Mouse (Mus musculus) gastrocnemius, postnatal 10 days (tissue): ENCODE data around the gene Gm28557. TPM values are rescaled to one million over a fixed set of nuclear protein-coding genes. Genes with fewer than 3 reads are reported as not detected.

Experiments
- total RNA-seq, 2 experiments: library from RNA; stranded (reverse); gene quantifications; 2 replicates each; pipeline ENCODE4 v1.2.3; 2021

Gene Gm28557
- total RNA-seq, 2 experiments from 2014 or later = 1.1 to 2.1 TPM

Other genes starting within 250 kb of the Gm28557 start
- under 1 TPM; 0.56 to 0.63 TPM for gene Gm10767, start 203.7 kb downstream of the Gm28557 start, total RNA-seq
- gene Zfp712, start 47.4 kb downstream of the Gm28557 start, total RNA-seq = 1 to 10 TPM in 1 of 2 experiments, under 1 TPM in 1; 0.92 to 1.5 TPM
- 1 to 10 TPM; 1.5 to 1.6 TPM for gene Zfp708, start 10.6 kb downstream of the Gm28557 start, total RNA-seq
- gene Rslcan18, start 7.7 kb upstream of the Gm28557 start, total RNA-seq = under 1 TPM; 0.38 to 0.56 TPM
- 1 to 10 TPM; 3.6 TPM for gene Zfp759, start 13.1 kb upstream of the Gm28557 start, total RNA-seq
- gene Rsl1, start 64.6 kb upstream of the Gm28557 start, total RNA-seq = 1 to 10 TPM; 1.4 to 2.1 TPM
- gene Zfp455, start 85.9 kb upstream of the Gm28557 start, total RNA-seq = under 1 TPM; 0.66 to 0.72 TPM
- 1 to 10 TPM; 1.9 to 2.3 TPM for gene Zfp458, start 169.9 kb upstream of the Gm28557 start, total RNA-seq
- 1 to 10 TPM; 1.4 to 1.7 TPM for gene Zfp457, start 197.9 kb upstream of the Gm28557 start, total RNA-seq
- 1 to 10 TPM; 1.5 to 2.0 TPM for gene Zfp595, start 224.0 kb upstream of the Gm28557 start, total RNA-seq